Mouse (Mus musculus): Measurements from ENCODE around the gene Arih1. TPM values are rescaled to one million over a fixed set of nuclear protein-coding genes. Genes with fewer than 3 reads are reported as not detected.

The Arih1 gene
- total RNA-seq, 4 experiments from 2014 or later = 101 to 107 (median 103) TPM

Other genes with a start within 250 kb of the Arih1 start
- 10 to 100 TPM; 13.6 to 16.4 (median 14.4) TPM for gene Adpgk, start 195.1 kb downstream of the Arih1 start, total RNA-seq (2022)
- gene Bbs4, start 133.1 kb downstream of the Arih1 start, total RNA-seq (2022) = 10 to 100 TPM; 42.5 to 46.1 (median 43.1) TPM
- 100 to 1,000 TPM in 1 of 4 experiments, 10 to 100 TPM in 3; 47.1 to 108 (median 62.0) TPM for gene Hexa, start 52.9 kb upstream of the Arih1 start, total RNA-seq (2022)
- gene Tmem202, start 53.2 kb upstream of the Arih1 start, total RNA-seq (2022) = 1 to 10 TPM; 2.5 to 4.5 (median 4.0) TPM
- 10 to 100 TPM; 22.3 to 29.6 (median 26.5) TPM for gene Celf6, start 91.3 kb upstream of the Arih1 start, total RNA-seq (2022)
- 100 to 1,000 TPM; 126 to 142 (median 130) TPM for gene Parp6, start 130.7 kb upstream of the Arih1 start, total RNA-seq (2022)
- gene Pkm, start 169.8 kb upstream of the Arih1 start, total RNA-seq (2022) = 1,000 to 10,000 TPM; 1,371 to 1,512 (median 1,415) TPM
- gene Gramd2, start 193.5 kb upstream of the Arih1 start, total RNA-seq (2022) = 10 to 100 TPM in 3 of 4 experiments, 1 to 10 TPM in 1; 8.1 to 14.0 (median 10.7) TPM